Mouse (Mus musculus): ENCODE measurements around the gene Tnnc2.

The Tnnc2 gene

GRCm38 (mm10) chr2:164734839-164735238, 44.9 kb downstream of the Tnnc2 start:
- DNase-seq, result no peak

GRCm38 (mm10) chr2:164733259-164733658, 46.5 kb downstream of the Tnnc2 start:
- DNase-seq, result no peak

GRCm38 (mm10) chr2:164731719-164732118, 48.0 kb downstream of the Tnnc2 start:
- DNase-seq, result no peak

All from cerebellum, adult 8-10 months (tissue).